Mouse (Mus musculus): ENCODE measurements around the gene Htra3. TPM values are rescaled to one million over a fixed set of nuclear protein-coding genes. Genes with fewer than 3 reads are reported as not detected.
A peak's percentile ranks its signal among the peaks of the same experiment; 100 is the strongest.

Htra3 gene
- polyA plus RNA-seq, 1 experiment from 2014 or later = 5.2 TPM

DNA sequence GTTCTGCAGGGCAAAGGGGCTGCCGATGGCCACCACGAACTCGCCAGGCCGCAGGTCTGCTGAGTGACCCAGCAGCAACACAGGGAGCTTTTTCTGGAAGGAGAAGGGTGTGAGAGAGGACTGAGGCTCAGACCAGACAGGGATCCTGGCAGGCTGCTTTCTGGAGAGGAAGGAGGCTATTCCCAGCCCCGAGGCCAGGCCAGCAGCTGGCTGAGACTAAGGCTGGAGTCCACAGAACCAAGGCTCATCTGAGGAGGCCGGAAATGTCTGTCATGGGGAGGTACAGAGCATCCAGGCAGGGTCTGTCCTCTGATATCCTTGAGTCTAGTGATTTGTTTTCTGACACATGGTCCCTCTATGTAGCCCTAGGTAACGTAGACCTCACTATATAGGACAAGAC, 13.4 kb downstream of the Htra3 start:
- 91% methylated on average over 7 of the region's 7 CpGs for whole genome bisulfite sequencing
- Histone ChIP-seq H3K9me3 (replicated peaks) (no peaks in the 10 kb centered on the region), H3K36me3 (no peaks in the 10 kb centered on the region), H3K27me3 (ENCODE audit: low read depth, poor library complexity, severe bottlenecking) (no peaks in the 10 kb centered on the region), H3K4me1 (peaks cover 18% of the 10 kb centered on the region), H3K4me3 (no peak overlapping the region), H3K27ac (replicated peaks) (0 out of 2 replicates have a peak overlapping the region, but pooled peaks have one; percentile 23)
- no peak for DNase-seq (ENCODE audit: low spot score)

DNA sequence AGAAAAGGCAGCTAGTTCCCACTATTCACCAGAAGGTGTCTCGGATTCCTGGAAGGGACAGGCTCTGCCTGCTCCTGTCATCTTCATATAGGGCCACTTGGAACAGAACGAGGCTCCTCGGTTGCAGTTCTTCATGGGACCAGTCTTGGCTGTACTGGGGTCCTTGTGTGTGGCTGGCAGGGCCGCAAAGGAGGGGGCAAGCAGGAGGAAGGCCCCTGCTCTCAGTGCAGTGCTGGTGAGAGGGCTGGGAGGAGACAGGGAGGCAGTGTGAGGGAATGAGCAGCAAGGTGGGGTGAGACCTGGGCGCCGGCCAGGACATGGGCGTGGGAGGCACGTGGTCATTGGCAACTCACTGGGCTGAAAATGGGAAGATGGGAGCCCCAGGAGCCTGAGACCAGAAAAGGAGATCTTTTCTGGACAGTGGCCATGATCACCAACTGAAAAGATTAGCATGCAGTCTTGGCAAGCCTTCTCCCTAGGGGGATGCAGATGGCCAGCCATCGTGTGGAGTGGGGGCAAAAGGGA, 17.5 kb downstream of the Htra3 start:
- H3K9me3 ChIP-seq (replicated peaks) = no peaks in the 10 kb centered on the region
- 87% methylated on average over 9 of the region's 9 CpGs for WGBS

DNA sequence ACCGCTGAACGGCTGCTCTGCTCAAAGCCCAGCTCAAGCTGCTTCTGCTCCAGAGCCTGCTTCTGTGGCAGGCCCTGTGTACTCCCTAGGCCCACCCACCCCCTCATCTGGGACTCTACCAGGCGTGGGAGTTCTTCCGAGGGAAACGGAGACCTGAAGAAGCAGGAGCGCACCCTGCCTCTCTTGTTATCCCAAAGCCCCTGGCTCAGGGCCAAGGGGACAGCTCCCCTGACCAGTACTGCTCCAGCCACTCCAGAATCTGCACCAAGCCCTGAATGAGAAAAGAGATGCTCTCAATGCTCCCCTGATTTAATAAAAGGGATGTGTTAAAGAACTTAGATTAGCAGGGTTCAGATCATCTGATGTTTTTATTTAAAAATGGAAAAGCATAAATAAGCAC, 18.4 kb downstream of the Htra3 start:
- DNase-seq (ENCODE audit: low spot score) = no peak
- H3K36me3 ChIP-seq = no peaks in the 10 kb centered on the region
- no peak overlapping the region for H3K4me3 ChIP-seq
- H3K27ac ChIP-seq (replicated peaks) = no peak overlapping the region
- H3K4me1 ChIP-seq = no peaks in the 10 kb centered on the region
- H3K9me3 ChIP-seq (replicated peaks) = no peaks in the 10 kb centered on the region
- 89% methylated on average over 6 of the region's 6 CpGs for WGBS
- no peaks in the 10 kb centered on the region for H3K27me3 ChIP-seq (ENCODE audit: low read depth, poor library complexity, severe bottlenecking)

More for the DNA sequence above, 17.5 kb downstream of the Htra3 start:
- H3K4me3 ChIP-seq = no peak overlapping the region
- no peaks in the 10 kb centered on the region for H3K4me1 ChIP-seq
- no peak for DNase-seq (ENCODE audit: low spot score)
- no peaks in the 10 kb centered on the region for H3K36me3 ChIP-seq
- no peaks in the 10 kb centered on the region for H3K27me3 ChIP-seq (ENCODE audit: low read depth, poor library complexity, severe bottlenecking)
- H3K27ac ChIP-seq (replicated peaks) = no peak overlapping the region

DNA sequence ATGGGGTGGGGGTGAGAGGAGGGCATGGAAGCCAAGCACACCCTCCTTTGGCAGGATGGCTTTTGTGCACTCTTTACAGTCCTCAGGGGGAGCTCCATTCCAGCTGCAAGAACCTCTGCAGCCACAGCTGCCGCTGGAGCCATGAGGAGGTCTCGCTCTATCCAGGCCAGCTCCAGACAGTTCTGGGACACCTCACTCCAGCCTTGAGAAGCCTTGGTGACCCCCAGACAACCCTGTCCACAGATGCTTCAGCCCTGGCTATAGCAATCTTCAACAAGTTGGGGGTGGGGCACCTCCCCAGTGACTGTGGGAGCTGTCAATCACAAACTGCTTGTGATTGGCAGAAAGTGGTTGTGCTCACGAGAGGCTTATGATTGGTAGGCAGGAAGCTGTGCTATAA, 20.1 kb downstream of the Htra3 start:
- Histone ChIP-seq H3K27ac (replicated peaks) (no peak overlapping the region), H3K4me3 (no peak overlapping the region), H3K27me3 (ENCODE audit: low read depth, poor library complexity, severe bottlenecking) (no peaks in the 10 kb centered on the region), H3K36me3 (no peaks in the 10 kb centered on the region), H3K9me3 (replicated peaks) (no peaks in the 10 kb centered on the region), H3K4me1 (no peaks in the 10 kb centered on the region)
- DNase-seq (ENCODE audit: low spot score) = no peak
- WGBS = 73% methylated on average over 3 of the region's 3 CpGs

DNA sequence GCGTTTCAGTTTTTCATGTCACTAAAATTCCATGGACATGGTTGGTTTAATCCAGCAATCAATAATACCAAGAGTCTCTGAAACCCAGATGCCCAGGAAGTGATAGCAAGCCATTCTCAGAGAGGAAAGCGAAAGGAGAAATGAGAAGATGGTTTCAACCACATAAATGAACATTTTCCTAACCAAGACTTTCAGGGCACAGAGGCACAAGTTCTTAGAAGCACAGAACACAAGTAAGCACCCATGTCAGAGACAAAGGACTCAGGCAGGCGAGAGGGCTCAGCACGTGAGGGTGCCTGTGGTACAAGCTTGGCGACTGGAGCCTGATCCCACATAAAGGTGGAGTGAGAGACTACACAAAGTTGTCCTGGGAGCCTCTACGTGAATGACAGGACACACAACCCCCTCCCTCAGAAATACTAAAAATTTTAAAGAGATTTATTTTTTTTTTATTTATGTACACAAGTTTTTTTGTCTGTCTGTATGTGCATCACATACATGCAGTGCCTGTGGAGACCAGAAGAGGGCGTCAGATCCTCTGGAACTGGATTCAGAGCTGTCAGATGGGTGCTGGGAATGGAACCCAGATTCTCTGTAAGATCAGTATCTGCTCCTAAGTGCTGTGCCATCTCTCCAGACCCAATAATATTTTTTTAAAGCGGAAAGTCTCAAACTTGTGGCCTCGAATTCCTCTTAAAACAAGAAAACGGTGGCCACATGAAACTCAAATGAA, 23.7 kb downstream of the Htra3 start:
- H3K36me3 ChIP-seq = no peaks in the 10 kb centered on the region
- no peaks in the 10 kb centered on the region for H3K4me1 ChIP-seq
- 89% methylated on average over 10 of the region's 10 CpGs for WGBS
- no peak for DNase-seq (ENCODE audit: low spot score)
- no peaks in the 10 kb centered on the region for H3K27me3 ChIP-seq (ENCODE audit: low read depth, poor library complexity, severe bottlenecking)
- no peaks in the 10 kb centered on the region for H3K9me3 ChIP-seq (replicated peaks)
- no peak overlapping the region for H3K27ac ChIP-seq (replicated peaks)
- no peak overlapping the region for H3K4me3 ChIP-seq

DNA sequence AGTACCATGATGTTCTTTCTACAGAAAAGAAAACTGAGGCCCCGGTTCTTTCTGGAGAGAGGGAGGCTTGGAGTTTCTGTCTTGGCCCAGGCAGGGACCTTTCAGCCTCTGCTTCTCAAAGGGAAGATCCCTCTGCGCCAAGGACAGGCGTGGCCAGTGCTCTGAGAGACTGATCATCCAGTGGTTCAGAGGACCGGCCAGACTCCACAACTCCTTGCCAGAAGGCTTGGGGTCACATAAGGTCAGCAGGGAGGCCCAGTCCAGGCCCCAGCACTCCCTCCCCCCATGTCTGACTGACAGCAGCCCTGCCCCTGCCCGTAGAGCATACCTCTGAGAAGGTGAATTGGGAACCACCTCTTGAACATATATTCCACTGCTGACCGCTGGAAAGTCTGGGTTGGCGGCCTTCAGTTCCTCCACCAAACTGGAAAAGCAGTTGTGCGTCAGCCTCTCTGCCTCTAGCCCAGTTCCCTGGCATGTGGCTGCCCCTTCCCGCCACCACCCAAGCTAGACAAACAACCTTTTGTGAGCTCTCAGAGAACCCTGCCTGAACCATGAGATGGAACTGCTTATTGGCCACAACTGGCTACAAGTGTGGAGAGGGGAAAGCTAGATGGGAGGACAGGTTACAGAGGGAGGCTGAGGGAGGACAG, 25.7 kb downstream of the Htra3 start:
- 82% methylated on average over 9 of the region's 9 CpGs for WGBS
- Histone ChIP-seq H3K4me3 (no peak overlapping the region), H3K9me3 (replicated peaks) (no peaks in the 10 kb centered on the region), H3K4me1 (no peaks in the 10 kb centered on the region), H3K27ac (replicated peaks) (no peak overlapping the region), H3K36me3 (no peaks in the 10 kb centered on the region), H3K27me3 (ENCODE audit: low read depth, poor library complexity, severe bottlenecking) (no peaks in the 10 kb centered on the region)
- no peak for DNase-seq (ENCODE audit: low spot score)

DNA sequence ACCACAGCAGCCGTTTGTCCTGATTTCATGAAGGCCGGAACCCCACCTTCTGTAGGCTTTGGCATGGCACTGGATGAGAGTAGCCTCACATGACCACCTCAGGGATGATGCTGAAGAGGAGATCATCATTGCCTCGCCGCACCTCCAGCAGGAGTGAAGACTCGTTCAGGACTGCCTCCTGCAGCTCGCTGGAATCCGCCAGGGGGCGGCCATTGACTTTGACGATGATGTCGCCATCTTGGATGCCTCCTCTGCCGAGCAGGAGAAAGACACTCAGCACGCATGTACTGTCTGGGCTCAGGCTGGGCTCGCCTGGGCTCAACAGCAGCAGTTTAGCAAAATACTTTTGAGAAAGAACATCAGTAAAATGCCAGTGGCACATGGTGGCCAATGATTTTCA, 26.7 kb downstream of the Htra3 start:
- Histone ChIP-seq H3K4me1 (no peaks in the 10 kb centered on the region), H3K36me3 (no peaks in the 10 kb centered on the region), H3K4me3 (no peak overlapping the region), H3K27me3 (ENCODE audit: low read depth, poor library complexity, severe bottlenecking) (no peaks in the 10 kb centered on the region), H3K9me3 (replicated peaks) (no peaks in the 10 kb centered on the region), H3K27ac (replicated peaks) (no peak overlapping the region)
- no peak for DNase-seq (ENCODE audit: low spot score)
- WGBS = 86% methylated on average over 13 of the region's 13 CpGs

DNA sequence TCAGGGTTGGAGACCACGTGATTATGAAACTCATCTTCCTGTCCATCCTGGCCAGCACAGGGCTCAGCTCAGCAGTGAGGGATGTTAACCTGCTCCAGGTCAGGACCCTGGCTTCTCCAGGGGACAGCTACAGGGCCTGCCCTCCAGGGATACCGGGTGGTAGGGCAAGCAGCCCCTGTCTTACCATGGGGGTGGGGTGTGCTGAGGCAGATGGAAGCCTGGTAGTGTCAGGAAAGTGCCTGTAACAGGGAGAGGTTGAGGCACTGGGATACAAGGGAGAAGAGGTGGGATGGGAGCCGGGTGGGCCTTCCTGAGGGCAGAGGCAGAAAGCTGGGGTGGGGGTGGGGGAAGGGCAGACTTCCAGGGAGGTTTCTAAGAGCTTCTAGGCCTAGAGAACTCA, 27.3 kb downstream of the Htra3 start:
- H3K27me3 ChIP-seq (ENCODE audit: low read depth, poor library complexity, severe bottlenecking) = no peaks in the 10 kb centered on the region

DNA sequence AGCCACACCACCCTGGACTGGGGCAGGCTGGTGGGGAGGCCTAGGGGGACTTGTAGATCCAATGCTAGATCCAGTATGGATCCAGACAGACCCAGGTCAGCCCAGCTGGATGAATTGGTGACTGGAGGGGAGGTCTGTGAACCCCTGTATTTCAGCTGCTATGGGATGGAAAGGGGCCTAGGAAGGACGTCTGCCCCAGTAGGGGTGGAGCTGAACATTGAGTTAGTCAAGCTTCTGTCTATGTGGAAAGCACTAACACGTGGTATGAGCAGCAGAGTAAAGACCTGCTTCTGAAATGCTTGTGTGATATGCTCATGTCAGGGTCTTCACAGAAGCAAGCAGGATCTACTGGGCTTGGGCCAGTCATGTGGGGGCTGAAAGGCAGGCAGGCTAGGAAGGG, 31.4 kb downstream of the Htra3 start:
- Histone ChIP-seq H3K27me3 (ENCODE audit: low read depth, poor library complexity, severe bottlenecking) (no peaks in the 10 kb centered on the region), H3K9me3 (replicated peaks) (no peaks in the 10 kb centered on the region), H3K27ac (replicated peaks) (no peak overlapping the region), H3K4me3 (no peak overlapping the region), H3K4me1 (peaks cover 7% of the 10 kb centered on the region), H3K36me3 (no peaks in the 10 kb centered on the region)
- no peak for DNase-seq (ENCODE audit: low spot score)
- WGBS = 68% methylated on average over 2 of the region's 2 CpGs

More for the DNA sequence above, 27.3 kb downstream of the Htra3 start:
- WGBS = 85% methylated on average over 3 of the region's 3 CpGs
- Histone ChIP-seq H3K9me3 (replicated peaks) (no peaks in the 10 kb centered on the region), H3K27ac (replicated peaks) (no peak overlapping the region), H3K4me1 (no peaks in the 10 kb centered on the region), H3K36me3 (no peaks in the 10 kb centered on the region), H3K4me3 (no peak overlapping the region)
- no peak for DNase-seq (ENCODE audit: low spot score)

DNA sequence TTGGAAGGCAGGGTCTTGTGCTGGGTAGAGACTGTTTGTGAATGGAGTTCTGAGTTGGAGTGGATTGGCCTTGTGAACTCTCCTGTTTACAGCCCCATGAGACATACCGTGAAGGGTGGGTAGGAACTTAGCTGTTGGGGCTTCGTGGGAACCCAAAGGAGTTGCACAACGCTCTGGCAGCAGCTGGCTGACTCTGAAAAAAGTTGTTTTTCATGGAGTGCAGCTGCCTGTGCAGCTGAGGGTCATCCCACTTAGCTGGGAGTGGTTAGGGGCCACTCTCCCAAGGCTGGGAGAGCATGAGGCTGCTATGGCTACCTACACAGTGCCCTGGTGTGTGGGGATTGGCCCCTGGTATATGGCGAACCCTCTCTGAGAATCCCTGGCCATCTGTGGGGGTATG, 32.0 kb downstream of the Htra3 start:
- H3K27ac ChIP-seq (replicated peaks) = no peak overlapping the region
- H3K27me3 ChIP-seq (ENCODE audit: low read depth, poor library complexity, severe bottlenecking) = no peaks in the 10 kb centered on the region
- H3K9me3 ChIP-seq (replicated peaks) = no peaks in the 10 kb centered on the region
- peaks cover 7% of the 10 kb centered on the region for H3K4me1 ChIP-seq
- no peaks in the 10 kb centered on the region for H3K36me3 ChIP-seq
- WGBS = 83% methylated on average over 4 of the region's 4 CpGs
- DNase-seq (ENCODE audit: low spot score) = no peak
- no peak overlapping the region for H3K4me3 ChIP-seq

DNA sequence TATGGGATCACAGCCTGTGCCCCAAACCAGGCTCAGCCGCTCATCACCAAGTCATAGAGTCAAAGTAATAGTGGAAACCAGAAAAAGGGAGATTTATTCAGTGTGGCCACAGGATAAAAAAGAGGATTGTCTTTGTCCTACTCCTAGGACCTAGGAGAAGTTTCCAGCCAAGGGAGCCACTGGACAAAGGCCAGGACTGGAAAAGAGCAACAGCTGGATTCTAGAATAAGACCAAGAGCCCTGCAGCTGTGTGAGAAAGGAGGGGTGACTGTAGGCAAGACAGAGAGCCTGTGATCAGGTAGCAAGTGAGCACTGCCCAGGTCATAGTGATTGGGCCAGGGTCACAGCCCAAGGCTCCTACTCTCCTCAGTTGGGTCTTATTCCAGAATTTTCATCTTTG, 32.7 kb downstream of the Htra3 start:
- WGBS = 82% methylated on average over 1 of the region's 1 CpGs
- no peaks in the 10 kb centered on the region for H3K36me3 ChIP-seq
- H3K27me3 ChIP-seq (ENCODE audit: low read depth, poor library complexity, severe bottlenecking) = no peaks in the 10 kb centered on the region
- H3K4me3 ChIP-seq = no peak overlapping the region
- H3K4me1 ChIP-seq = peaks cover 7% of the 10 kb centered on the region
- DNase-seq (ENCODE audit: low spot score) = no peak
- no peak overlapping the region for H3K27ac ChIP-seq (replicated peaks)
- no peaks in the 10 kb centered on the region for H3K9me3 ChIP-seq (replicated peaks)

DNA sequence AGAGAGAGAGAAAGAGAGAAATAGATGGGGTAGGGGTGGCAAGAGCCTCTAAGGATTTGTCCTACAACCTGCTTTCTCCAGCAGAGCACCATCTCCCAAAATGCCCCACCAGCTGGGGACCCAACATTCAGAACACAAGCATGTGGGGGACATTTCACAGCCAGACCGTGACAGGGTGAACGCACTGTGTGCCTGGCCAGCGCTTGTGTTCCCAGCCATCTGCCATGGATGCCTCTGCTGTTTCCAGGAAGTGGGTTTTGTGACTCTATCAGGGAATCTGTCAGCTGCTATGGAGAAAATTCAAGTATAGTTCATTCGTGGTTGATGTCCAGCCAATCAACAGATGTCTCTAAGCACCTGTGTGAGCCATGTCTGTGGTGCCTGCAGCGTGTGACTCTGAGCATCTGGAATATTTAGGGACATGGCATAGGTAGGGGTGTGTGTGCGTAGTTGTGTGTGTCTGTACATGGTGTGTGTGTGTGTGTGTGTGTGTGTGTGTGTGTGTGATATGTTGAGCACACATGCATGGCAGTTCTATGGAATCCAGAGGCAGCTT, 33.6 kb downstream of the Htra3 start:
- Histone ChIP-seq H3K36me3 (no peaks in the 10 kb centered on the region), H3K27ac (replicated peaks) (no peak overlapping the region), H3K4me1 (peaks cover 7% of the 10 kb centered on the region), H3K27me3 (ENCODE audit: low read depth, poor library complexity, severe bottlenecking) (no peaks in the 10 kb centered on the region), H3K9me3 (replicated peaks) (no peaks in the 10 kb centered on the region), H3K4me3 (no peak overlapping the region)
- no peak for DNase-seq (ENCODE audit: low spot score)
- 87% methylated on average over 6 of the region's 6 CpGs for WGBS

DNA sequence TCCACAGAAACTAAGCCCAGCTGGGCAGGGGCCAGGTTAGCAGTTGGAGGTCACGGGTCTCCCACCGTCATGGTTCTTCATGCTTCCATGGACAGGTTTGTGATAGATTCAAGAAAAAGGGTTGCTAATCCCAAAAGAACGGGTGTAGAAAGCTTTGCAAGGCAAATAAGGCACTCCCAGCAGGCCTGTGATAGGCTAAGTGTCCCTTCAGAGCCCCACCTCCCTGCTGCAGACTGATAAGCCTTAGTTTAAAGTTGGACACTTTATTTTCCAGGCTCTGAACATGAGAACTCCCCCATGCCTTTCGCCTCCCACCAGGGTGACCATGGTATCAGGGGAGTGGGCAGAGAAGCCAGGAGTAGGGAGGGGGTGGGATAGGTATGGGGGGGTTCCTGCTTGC, 35.5 kb downstream of the Htra3 start:
- Histone ChIP-seq H3K27me3 (ENCODE audit: low read depth, poor library complexity, severe bottlenecking) (no peaks in the 10 kb centered on the region), H3K27ac (replicated peaks) (no peak overlapping the region), H3K4me1 (peaks cover 7% of the 10 kb centered on the region), H3K36me3 (no peaks in the 10 kb centered on the region), H3K4me3 (no peak overlapping the region), H3K9me3 (replicated peaks) (no peaks in the 10 kb centered on the region)
- no peak for DNase-seq (ENCODE audit: low spot score)
- 56% methylated on average over 4 of the region's 4 CpGs for WGBS
